Mouse (Mus musculus) cerebellum, adult 9-10 months (tissue): ENCODE measurements around the gene Dgkd.
A peak's percentile ranks its signal among the peaks of the same experiment; 100 is the strongest.

Experiments
- DNase-seq: peaks from one replicate; pipeline ENCODE4 v3.0.0; 2022

Dgkd gene

GRCm38 (mm10) chr1:87849278-87849677 lies 3.8 kb upstream of the Dgkd start:
- DNase-seq = no peak

- DNase-seq = no peak
Observed at GRCm38 (mm10) chr1:87851344-87851743, 1.7 kb upstream of the Dgkd start.

DNA sequence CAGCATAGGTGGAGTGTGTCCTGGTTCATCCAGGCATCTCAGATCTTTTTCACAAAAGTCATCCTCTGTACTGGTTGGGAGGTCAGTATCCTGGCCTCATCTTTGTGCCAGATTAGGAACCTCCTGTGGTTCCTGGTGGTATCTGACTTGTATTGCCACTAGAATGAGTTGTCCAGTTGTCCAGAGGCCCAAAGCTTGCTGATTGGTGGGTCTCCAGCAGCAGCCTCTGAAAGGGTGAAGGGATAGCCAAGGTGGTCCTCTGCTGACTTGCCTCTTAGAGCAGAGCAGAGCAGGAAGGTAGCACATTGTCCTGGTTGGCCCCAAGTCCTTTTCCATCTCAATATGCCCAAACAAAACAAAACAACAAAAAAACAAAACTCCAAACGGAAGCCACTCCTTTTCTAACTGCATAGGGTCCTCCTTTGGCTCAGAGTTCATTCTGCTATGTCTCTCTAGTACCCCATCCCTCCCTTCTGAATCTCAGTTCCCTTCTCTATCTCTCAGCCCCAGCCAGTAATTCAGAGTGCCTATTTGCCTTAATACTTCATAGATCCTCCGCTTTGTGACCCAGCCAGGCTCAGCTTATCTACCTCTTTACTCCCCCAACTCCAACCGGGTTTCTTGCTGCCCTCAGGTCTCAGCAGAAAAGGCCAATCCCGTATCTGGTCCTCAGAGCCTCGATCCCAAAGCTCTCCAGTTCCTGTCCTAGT lies 851 bp upstream of the Dgkd start:
- peak; percentile 54 for DNase-seq

DNA sequence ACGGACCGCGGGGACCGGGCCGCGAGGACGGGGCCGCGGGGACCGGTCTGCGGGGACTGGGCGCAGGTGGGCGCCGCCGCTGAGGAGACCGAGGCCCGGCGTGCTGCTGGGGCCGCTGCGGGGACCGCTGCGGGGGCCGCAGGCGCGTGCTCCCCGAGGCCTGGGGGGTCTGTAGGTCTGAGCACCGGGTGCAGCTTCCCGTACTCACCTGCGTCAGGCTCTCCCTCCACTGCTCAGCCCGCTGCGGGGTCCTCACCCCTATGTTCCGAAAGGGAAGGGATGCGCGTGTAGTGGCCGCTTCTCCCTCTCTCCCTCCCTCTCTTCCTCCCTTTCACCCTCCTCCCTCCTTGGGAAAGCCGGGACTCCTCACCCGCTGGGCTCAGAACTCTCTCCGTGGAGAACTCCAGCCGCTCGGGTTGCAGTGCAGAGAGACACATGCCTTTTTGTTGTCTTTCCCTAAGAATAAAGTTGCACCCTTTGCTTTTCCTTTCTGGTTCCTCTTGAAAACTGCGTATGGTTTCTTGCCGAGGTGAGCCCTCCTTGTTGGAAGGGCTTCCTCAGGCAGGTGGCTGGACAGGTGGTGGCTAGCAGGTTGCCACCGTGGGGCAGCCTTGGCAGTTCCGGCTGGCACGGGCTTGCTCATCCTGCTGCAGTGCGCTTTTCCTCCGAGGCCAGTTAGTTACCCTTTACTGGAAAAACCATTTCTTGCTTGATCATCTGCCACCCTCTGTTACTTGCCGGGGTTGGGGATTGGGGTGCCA lies 694 bp downstream of the Dgkd start:
- DNase-seq = peak; percentile 97

DNA sequence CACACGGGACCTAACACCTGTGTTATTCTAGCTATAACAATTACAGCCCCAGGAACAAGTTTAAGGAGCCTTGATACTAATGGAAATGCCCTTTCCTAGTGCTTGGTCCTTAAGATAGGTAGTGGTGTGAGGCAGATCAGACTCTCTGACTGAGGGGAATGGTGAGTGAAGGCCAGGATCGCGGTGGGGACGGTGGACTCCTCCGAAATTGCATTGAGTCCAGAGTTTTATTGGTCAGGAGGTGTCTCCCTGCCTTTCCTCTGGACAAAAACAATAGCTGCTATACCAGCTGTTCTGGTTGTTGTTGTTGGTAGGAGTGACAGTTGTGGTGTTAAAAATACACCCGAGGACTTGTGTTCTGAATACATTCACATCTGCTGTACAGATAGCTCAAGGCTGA lies 1.3 kb downstream of the Dgkd start:
- no peak for DNase-seq

DNA sequence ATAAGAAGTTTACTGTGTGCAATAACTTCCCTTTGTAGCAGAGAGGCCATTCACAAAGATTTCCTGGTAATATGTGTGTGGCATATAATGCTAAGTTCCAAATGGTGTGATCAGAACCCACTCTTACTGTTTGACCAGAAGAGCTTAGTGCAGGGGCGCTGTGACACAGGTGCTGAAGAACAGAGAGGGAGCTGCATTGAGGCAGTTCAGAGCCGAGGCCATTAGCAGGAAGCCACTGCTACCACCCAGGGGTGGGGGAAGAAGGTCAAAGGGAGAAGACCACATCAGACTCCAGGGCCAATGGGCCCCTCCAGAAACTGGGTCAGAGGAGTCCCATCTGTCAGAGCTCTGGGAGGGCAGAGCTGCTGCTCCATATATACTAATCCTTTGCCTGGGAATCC lies 1.8 kb downstream of the Dgkd start:
- peak; percentile 66 for DNase-seq

GRCm38 (mm10) chr1:87855522-87855921 lies 2.4 kb downstream of the Dgkd start:
- no peak for DNase-seq

DNA sequence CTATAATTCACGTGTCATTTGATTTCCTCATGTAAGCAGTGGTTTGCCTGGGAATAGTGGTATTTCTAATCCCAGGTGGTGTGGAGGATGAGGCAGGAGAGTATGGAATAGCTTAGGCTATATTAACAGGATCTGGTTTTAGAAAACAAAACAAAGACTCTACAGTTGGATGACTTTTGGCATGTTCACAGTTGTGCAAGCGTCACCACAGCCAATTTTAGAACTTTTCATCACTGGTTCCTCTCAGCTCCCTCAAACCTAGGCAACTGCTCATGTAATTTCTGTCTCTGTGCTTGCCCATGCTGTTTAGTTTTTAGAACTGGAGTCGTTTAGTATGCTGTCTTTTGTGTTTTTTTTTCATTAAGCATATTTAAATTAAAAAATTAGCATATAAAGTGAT lies 3.7 kb downstream of the Dgkd start:
- peak; percentile 34 for DNase-seq

DNA sequence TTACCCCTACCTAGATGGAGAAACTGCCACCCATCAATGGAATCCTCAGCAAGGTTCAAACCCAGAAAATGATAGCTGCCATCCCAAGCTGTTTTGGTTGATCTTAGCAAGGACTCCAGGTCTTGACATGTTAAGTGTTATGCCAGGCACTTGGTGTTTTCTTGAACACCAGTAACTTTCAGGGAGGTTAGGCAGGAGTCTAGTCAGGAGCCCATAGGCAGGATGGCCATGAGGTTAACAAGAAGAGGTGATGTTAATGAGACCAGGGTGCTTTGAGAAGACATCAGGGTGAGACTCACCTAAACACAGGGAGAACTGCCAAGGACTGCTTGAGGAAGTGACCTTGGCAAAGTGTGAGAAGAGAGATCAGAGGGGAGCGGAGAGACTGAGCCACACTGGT lies 4.9 kb downstream of the Dgkd start:
- peak; percentile 44 for DNase-seq

- DNase-seq = peak; percentile 17
Observed at GRCm38 (mm10) chr1:87858529-87858928, 5.4 kb downstream of the Dgkd start.

- peak; percentile 60 for DNase-seq
Observed at GRCm38 (mm10) chr1:87863602-87864001, 10.5 kb downstream of the Dgkd start.

- no peak for DNase-seq
Observed at GRCm38 (mm10) chr1:87864889-87865288, 11.8 kb downstream of the Dgkd start.

DNA sequence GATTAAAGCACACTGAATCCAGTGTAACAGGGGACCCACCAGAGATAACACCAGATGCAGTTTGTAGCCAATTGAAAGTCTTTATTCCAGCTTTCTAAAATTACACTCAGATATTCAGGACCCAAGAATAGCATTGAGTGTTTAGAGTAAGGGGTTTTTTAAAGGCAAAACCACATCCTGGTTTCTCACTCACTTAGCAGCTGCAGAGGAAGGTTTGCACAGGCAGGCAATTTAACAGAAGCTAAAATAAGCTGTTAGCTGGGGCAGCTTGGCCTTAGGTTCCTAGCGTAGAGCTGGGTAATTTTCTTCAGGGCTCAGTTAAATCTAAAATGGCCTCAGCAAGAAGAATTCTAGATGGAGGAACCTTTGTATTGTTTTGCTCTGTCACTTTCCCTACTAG lies 13.6 kb downstream of the Dgkd start:
- DNase-seq = no peak

DNA sequence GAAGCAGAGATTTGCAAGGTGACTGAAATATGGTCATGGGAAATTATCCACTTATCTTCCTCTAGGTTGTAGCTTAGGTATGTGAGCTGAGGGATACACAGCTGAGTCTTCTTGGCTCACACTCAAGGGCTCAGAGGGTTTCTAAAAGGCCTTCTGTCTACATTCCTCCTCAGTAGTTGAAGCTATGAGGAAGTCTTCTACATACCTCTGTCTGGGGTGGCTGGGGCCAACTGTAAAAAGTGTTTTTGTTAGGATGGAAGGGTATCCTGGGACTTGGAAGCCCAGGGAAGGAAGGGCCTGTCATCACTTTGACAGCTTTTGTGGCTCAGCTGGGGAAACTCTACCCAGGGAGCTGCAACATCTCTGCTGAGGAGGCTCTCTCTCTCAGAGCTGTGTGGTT lies 18.5 kb downstream of the Dgkd start:
- peak; percentile 72 for DNase-seq

GRCm38 (mm10) chr1:87873081-87873480 lies 20.0 kb downstream of the Dgkd start:
- DNase-seq = no peak

GRCm38 (mm10) chr1:87876065-87876464 lies 23.0 kb downstream of the Dgkd start:
- no peak for DNase-seq

DNA sequence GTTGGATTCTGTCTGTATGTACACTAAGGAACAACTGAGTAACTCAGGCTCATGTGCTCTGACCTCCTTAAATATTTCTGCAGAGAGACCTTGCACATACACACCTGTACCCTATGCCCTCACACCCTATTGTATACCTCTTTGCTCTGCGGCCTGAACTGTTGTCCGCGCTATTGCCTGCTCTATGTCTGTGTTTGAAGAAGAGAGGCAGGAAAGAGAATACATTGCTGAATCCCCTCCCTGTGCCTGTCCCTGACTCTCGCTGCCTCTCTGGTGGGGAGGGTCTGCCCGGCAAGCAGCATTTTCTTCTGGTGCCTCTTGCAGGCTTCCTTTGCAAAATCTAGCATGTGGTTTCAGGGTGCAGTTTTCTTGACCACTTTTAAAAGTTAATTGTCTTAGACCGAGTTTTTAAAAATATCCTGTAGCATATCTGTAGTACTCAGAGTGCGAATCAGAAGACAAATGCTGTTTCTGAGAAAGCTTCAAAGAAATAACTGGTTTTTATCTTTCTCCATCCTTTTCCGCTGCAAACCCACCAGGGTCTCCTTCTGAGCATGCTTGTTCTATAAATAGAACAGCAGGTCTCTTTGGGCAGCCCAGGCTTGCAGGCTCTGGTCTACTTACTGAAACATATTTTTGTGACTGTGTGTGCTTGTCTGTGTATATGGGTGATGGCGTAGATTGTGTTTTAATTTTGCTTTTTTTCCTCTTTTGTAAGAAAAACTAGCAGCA lies 24.6 kb downstream of the Dgkd start:
- no peak for DNase-seq

DNA sequence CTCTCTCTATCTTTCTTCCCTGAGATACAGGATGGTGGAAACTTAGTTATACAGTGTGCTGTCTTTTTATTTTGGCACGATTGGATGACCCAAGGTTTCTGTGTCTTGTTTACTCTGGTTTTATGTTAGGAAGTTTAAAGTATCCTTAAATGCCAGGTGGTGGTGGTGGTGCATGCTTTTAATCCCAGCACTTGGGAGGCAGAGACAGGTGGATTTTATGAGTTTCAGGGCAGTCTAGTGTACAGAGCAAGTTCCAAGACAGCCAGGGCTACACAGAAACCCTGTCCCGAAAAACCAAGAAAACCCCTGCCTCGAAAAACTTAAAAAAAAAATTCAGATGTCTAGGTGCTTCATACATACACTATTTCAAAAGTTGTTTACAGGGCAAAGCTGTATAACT lies 25.9 kb downstream of the Dgkd start:
- no peak for DNase-seq

- peak; percentile 94 for DNase-seq
Observed at GRCm38 (mm10) chr1:87879494-87880325, 26.6 kb downstream of the Dgkd start.

DNA sequence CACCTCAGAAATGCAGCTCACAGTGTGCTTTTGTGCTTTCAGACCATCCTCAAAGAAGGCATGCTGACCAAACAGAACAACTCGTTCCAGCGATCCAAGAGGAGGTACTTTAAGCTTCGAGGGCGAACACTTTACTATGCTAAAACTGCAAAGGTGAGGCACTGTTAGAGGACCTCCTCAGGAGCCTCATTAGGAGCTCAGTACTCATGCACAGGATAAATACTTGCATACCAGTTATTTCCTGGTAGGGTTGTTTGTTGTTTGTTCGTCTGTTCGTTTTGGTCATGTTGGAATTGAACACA lies 27.2 kb downstream of the Dgkd start:
- DNase-seq = no peak

- DNase-seq = no peak
Observed at GRCm38 (mm10) chr1:87880856-87881255, 27.8 kb downstream of the Dgkd start.

DNA sequence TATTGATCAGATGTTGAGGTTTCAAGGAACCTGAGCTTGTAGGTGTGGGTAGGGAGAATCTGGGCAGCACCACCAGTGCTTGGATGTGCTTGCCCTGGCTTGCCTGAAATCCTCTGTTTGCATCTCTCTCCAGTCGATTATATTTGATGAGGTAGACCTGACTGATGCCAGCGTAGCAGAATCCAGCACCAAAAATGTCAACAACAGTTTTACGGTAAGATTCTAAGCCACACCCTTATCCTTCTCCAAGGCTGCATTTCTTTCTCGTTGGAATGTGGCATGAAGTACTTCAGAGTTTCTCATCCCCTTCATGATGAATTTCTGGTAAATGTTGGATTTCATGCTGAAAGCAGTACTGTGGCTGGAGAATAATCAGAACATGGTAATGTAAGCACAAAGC lies 28.6 kb downstream of the Dgkd start:
- no peak for DNase-seq

- no peak for DNase-seq
Observed at GRCm38 (mm10) chr1:87882554-87882953, 29.5 kb downstream of the Dgkd start.
